Mouse (Mus musculus): ENCODE measurements at regions not wholly inside any gene's neighbourhood (a gene's known extent, or its start where the extent isn't known, plus 50 kb on each side); places are given as distances from the start of the nearest gene placed in this dataset.

DNA sequence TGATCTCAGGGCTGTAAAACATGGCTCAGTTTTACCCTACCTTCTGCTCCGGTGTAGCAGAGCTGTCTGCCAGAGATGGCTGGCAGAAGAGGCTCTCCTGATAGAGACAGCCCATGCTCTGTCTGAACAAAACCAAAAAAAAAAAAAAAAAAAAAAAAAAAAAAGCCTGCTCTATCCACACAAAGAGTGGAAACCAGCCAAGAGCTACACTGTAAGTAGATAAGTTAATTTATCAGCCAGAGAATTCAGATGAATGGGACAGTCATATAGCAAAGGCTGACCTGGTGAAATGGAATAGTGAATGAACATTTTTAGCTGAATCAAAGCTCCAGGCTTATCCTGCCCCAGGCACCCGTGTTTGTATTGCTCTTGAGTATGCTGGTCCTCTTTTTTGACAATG lies 248.2 kb upstream of the Gm10131 start:
- no peak for TF ChIP-seq POLR2A (IDR thresholded peaks at IDR 0.05; ENCODE audit: control insufficient read depth, low read depth, low read length)
- TF ChIP-seq CTCF (IDR thresholded peaks at IDR 0.05; ENCODE audit: control insufficient read depth, insufficient read depth, insufficient replicate concordance, low read depth, low read length), result no peak

Measured in testis, adult 2 months (tissue).